Mouse (Mus musculus) lung, postnatal 0 days (tissue): ENCODE measurements at regions not wholly inside any gene's neighbourhood (a gene's known extent, or its start where the extent isn't known, plus 50 kb on each side); places are given as distances from the start of the nearest gene placed in this dataset.

Source experiments
- CTCF ChIP-seq: IDR thresholded peaks from 2 replicates; pipeline ENCODE4 v1.5.1; 2016; ENCODE audit warnings: antibody characterized with exemption, mild to moderate bottlenecking
- EP300 ChIP-seq: IDR thresholded peaks from 2 replicates; pipeline ENCODE4 v1.6.1; 2016; ENCODE audit warnings: antibody characterized with exemption, mild to moderate bottlenecking, control low read depth

GRCm38 (mm10) chr12:110192186-110192585 lies 86.7 kb upstream of the Dio3 start:
- TF ChIP-seq CTCF (no peak), EP300 (no peak)
